Mouse (Mus musculus) spleen, embryonic (tissue): ENCODE measurements around the gene Snx4.

ENCODE experiments used
- CTCF ChIA-PET: fragments of 350-600 bp; sonication (Branson Sonifier 250); formaldehyde crosslinking; loops from one replicate; lab custom pipeline; 2022; lab: Charles Lee

The Snx4 gene

DNA sequence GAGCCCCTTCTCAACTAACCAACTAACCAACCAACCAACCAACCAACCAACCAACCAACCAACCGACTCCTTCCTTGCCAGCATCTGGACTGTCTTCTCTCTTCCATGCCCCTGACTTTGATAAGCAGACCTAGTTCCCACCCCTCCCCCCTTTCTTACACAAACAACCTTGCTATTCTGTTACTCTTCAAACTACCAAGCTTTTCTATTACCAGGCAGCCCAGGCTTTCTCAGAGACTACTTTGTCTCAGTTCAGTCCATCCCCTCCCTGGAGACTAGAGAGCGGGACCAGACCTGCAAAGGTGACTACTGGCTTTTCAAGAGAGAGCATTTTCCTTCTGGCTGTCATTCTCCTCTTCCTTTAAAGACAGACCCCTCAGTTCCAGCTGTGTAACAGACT is 88.2 kb downstream of the Snx4 start:
- CTCF ChIA-PET, result interaction anchor here (0.6 kb wide), 1 partner anchor 1530 kb away, joined by 3 read pairs; no protein-coding TSS in a partner anchor

DNA sequence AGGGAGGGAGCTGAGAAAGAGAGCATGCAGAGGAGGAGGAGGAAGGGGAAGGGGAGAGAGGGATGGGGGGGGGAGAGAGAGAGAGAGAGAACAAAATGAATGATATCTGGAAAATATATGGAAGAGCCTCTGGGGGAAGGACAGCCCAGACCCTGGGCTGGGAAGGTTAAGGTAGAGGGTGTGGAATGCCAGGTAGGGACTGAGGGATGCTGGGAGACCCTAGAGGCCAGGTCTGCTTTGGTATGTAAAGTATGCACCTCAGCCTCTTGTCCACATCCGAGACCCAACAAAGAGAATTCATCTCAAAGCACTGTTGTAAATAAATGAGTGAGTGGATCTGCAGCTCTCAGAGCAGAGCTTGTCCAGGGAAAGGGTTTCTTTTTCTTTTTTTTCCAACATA is 91.1 kb downstream of the Snx4 start:
- CTCF ChIA-PET, result interaction anchor here (0.6 kb wide), 1 partner anchor 391 kb away, joined by 10 read pairs; no protein-coding TSS in a partner anchor

DNA sequence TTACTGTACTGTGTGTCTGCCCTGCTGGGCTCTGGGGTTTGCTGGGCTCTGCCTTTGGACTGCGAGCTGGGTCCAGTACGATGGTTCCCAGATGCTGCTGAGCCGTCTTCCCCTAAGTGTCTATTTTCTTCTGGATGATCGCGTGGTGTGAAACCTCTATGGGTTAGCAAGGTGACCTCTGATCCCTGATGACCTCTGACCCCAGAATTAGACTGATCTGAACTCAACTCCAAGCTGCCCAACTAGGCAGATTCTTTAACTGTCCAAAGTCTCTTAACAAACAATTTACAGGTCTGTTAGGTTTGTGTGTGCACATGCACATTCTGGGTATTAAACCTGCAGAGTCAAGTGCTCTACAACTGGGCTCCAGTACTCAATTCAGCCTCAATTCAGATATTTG is 91.9 kb downstream of the Snx4 start:
- CTCF ChIA-PET, result no interaction called here

DNA sequence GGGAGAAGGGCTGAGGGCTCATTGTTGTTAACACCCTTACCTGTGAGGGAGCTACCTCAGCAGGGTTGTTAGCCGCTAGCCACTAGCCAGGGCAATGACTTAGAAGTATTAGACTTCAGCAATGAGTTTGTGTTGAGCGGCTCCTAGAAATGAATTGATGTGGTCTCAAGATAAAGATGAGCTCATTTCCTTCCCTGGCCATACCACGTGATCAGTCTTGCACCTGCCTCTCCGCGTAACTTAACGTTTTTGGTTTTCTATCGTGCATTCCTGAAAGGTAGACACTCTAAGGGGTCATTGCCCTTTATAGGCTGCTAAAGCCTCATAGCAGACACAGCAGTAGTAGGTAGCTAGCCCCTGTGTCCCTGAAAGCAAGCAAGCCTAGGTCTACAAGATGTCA is 92.4 kb downstream of the Snx4 start:
- CTCF ChIA-PET, result no interaction called here

DNA sequence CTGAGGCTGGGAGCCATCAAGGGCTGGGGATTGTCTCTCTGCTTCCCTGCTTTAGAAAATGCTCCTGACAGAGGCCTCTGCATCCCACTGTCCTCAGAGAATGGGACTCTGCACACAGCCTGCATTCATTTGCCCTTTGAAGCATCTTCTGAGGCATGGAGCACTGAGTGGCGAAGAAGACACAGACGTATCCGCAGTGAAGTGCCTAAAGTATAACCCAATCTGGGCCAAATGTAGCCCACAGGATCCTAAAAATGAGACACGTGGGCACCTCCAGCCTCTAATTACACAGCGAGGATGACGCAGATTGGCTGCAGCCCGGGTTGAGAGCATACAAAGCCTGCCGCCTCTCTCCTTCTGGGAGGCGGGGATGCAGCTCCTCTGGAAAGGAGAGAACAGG is 93.1 kb downstream of the Snx4 start:
- CTCF ChIA-PET, result no interaction called here

DNA sequence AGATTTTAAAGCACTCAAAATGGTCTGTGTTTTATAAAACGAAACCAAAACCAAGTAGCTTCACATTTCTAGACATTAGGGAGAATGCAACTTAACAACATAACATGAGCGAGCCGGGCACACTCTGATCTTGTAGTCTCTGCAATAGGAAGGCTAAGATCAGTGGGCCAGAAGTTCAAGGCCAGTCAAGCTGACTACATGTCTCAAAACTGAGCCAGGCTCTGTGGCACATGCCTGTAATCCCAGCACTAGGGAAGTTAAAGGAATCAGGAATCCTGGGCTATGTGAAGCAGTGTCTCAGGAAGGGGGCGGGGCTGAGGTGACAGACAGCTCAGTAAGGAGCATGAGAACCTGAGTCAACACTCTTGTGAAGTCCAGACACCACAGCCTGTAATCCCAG is 93.6 kb downstream of the Snx4 start:
- CTCF ChIA-PET, result no interaction called here

DNA sequence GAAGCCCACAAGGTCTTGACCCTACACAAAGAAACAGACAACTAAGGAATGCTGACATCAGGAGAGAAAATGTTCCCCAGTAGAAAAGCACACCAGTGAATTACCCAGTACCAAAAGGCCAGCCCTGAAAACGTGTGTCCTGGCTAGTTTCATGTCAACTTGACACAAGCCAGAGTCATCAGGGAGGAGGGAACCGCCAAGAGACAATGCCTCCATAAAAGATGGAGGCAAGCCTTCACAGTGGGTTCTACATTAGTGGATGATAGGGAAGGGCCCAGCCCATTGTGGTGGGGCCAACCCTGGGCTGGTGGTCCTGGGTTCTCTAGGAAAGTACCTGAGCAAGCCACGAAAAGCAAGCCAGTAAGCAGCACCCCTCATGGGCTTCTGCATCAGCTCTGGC is 95.1 kb downstream of the Snx4 start:
- CTCF ChIA-PET, result interaction anchor here (0.6 kb wide), 1 partner anchor 365 kb away, joined by 9 read pairs; no protein-coding TSS in a partner anchor

DNA sequence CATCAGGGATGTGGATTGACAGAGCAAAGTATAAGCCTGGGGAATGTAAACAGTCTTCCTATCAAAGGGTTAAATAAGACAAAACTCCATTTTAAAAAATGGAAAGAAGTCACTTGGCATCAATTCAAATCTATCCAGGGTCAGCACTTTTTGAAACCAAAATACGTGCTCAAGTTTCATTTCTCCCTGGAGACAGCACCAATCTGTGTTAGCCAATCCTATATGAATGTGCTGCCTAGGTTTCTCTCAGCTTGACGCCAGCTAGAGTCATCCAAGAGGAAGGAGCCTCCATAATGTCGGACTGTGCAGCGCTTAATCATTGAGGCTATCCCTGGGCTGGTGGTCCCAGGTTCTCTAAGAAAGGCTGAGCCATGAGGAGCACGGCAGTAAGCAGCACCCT is 95.9 kb downstream of the Snx4 start:
- CTCF ChIA-PET, result interaction anchor here (1.1 kb wide), 1 partner anchor 10 kb away, joined by 3 read pairs; no protein-coding TSS in a partner anchor
